Mouse (Mus musculus): ENCODE data around the gene Nlrp3. TPM values are rescaled to one million over a fixed set of nuclear protein-coding genes. Genes with fewer than 3 reads are reported as not detected.

Nlrp3 gene
- total RNA-seq (2014; rRNA removed), result 0.27 TPM in 1 of 2 replicates, not detected in the other
- polyA plus RNA-seq (2015; fragmentation: Nextera tagmentation; extraction: Ambion mirVana), result 0.07 and 0.11 TPM in 2 replicates

- Histone ChIP-seq H3K4me1 (ENCODE audit: insufficient read depth, low read length) (no peaks in the 10 kb centered on the region; the same call in 1 of the 2 replicates), H3K9me3 (ENCODE audit: low read length) (no peaks in the 10 kb centered on the region), H3K27ac (ENCODE audit: low read depth, low read length) (no peak within 1 kb of the TSS), H3K36me3 (ENCODE audit: insufficient read depth, low read length) (no peaks in the 10 kb centered on the region), H3K9ac (replicated peaks; ENCODE audit: low read length, poor library complexity, severe bottlenecking) (no peak within 1 kb of the TSS), H3K4me3 (ENCODE audit: low read depth, low read length) (no peak within 1 kb of the TSS), H3K27me3 (ENCODE audit: insufficient read depth, low read length) (no peaks in the 10 kb centered on the region), H3K4me2 (ENCODE audit: low read depth, low read length, poor library complexity, severe bottlenecking) (no peak within 1 kb of the TSS)
- TF ChIP-seq CTCF (IDR thresholded peaks at IDR 0.05), result no peak
- WGBS, result 45% methylated on average over 3 of the region's 3 CpGs
- ATAC-seq (ENCODE audit: low FRiP score) (no peak), DNase-seq (ENCODE audit: low spot score) (no peak)
Measured at GRCm38 (mm10) chr11:59541324-59541723, at the start of gene Nlrp3. Nlrp3 (plus strand) TSS chr11:59541568.

GRCm38 (mm10) chr11:59496672-59497310 lies 44.6 kb upstream of the Nlrp3 start:
- Histone ChIP-seq H3K27me3 (ENCODE audit: insufficient read depth, low read length) (no peaks in the 10 kb centered on the region), H3K9ac (replicated peaks; ENCODE audit: low read length, poor library complexity, severe bottlenecking) (no peak overlapping the region), H3K9me3 (ENCODE audit: low read length) (no peaks in the 10 kb centered on the region), H3K4me2 (ENCODE audit: low read depth, low read length, poor library complexity, severe bottlenecking) (no peak overlapping the region), H3K36me3 (ENCODE audit: insufficient read depth, low read length) (peaks cover 61% of the 10 kb centered on the region), H3K4me3 (ENCODE audit: low read depth, low read length) (no peak overlapping the region), H3K4me1 (ENCODE audit: insufficient read depth, low read length) (no peaks in the 10 kb centered on the region), H3K27ac (ENCODE audit: low read depth, low read length) (no peak overlapping the region)
- no peak for ATAC-seq (ENCODE audit: low FRiP score)
- no peak for TF ChIP-seq CTCF (IDR thresholded peaks at IDR 0.05)
- 89% methylated on average over 6 of the region's 6 CpGs for WGBS
- no peak for DNase-seq (ENCODE audit: low spot score)

DNA sequence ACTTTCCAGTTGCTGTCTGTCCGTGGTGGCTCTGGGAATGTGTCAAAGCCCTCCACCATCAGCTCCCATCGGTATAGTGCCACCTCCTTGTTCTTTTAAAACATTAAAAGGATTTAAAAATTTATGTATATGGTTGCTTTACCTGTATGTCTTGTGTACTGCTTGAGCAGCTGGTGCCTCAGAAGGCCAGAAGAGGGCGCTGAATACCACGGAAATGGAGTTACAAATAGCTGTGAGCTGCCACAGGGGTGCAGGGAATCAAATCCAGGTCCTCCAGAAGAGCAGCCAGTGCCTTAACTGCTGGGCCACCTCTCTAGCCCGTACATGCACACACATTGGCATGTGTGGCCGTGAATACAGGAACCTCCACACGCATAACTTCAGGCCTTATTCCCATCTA lies 43.6 kb upstream of the Nlrp3 start:
- no peak overlapping the region for H3K4me2 ChIP-seq (ENCODE audit: low read depth, low read length, poor library complexity, severe bottlenecking)
- TF ChIP-seq CTCF (IDR thresholded peaks at IDR 0.05), result peak; percentile 15; the same call in 1 of the 2 replicates
- DNase-seq (ENCODE audit: low spot score), result no peak
- no peak overlapping the region for H3K27ac ChIP-seq (ENCODE audit: low read depth, low read length)
- 90% methylated on average over 7 of the region's 7 CpGs for WGBS
- H3K36me3 ChIP-seq (ENCODE audit: insufficient read depth, low read length), result peaks cover 58% of the 10 kb centered on the region
- no peak for ATAC-seq (ENCODE audit: low FRiP score)
- no peaks in the 10 kb centered on the region for H3K4me1 ChIP-seq (ENCODE audit: insufficient read depth, low read length)
- H3K9ac ChIP-seq (replicated peaks; ENCODE audit: low read length, poor library complexity, severe bottlenecking), result no peak overlapping the region
- H3K9me3 ChIP-seq (ENCODE audit: low read length), result no peaks in the 10 kb centered on the region
- H3K27me3 ChIP-seq (ENCODE audit: insufficient read depth, low read length), result no peaks in the 10 kb centered on the region
- H3K4me3 ChIP-seq (ENCODE audit: low read depth, low read length), result no peak overlapping the region

DNA sequence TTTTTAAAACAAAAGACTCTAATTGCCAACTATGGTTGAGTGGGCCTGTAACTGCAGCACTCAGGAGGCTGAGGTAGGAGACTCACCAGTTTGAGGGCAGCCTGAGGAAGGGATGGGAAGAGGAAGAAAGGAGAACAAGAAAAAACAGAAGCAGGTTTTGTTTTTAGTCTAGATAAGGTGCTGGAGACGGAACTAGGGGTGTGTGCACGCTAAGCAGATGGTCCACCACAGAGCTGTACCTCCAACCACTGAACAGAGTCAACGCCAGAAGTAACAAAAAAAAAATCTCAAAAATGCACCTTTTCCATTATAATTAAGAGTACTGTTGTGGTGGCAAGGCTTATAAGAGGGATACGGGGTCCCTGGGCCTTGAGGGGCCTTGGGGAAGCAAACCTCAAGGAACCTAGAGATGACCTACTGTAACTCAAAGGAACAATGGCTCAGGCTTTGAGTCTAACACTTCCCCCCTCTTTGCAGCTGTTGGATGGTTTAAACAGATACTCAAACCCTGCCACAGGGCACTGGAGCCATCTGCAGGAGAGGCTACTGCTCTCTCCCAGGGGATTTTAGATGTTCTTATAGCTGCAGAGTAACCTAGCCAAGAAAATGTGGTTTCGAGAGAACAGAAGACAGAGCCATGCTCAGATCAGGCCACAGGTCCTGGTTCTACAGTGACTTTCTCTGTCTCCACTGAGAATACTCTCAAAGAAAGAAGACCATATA lies 39.2 kb upstream of the Nlrp3 start:
- WGBS, result 92% methylated on average over 5 of the region's 5 CpGs
- DNase-seq (ENCODE audit: low spot score), result no peak
- no peak overlapping the region for H3K4me2 ChIP-seq (ENCODE audit: low read depth, low read length, poor library complexity, severe bottlenecking)
- TF ChIP-seq CTCF (IDR thresholded peaks at IDR 0.05), result no peak
- H3K27ac ChIP-seq (ENCODE audit: low read depth, low read length), result no peak overlapping the region
- H3K36me3 ChIP-seq (ENCODE audit: insufficient read depth, low read length), result peaks cover 46% of the 10 kb centered on the region
- no peak overlapping the region for H3K4me3 ChIP-seq (ENCODE audit: low read depth, low read length)
- peaks cover 6% of the 10 kb centered on the region for H3K4me1 ChIP-seq (ENCODE audit: insufficient read depth, low read length)
- H3K9me3 ChIP-seq (ENCODE audit: low read length), result no peaks in the 10 kb centered on the region
- no peak for ATAC-seq (ENCODE audit: low FRiP score)
- H3K27me3 ChIP-seq (ENCODE audit: insufficient read depth, low read length), result no peaks in the 10 kb centered on the region
- no peak overlapping the region for H3K9ac ChIP-seq (replicated peaks; ENCODE audit: low read length, poor library complexity, severe bottlenecking)

- H3K9ac ChIP-seq (replicated peaks; ENCODE audit: low read length, poor library complexity, severe bottlenecking), result peak overlapping the region; percentile 96
- peak overlapping the region; percentile 80 for H3K4me2 ChIP-seq (ENCODE audit: low read depth, low read length, poor library complexity, severe bottlenecking)
- peak overlapping the region; percentile 84 for H3K4me3 ChIP-seq (ENCODE audit: low read depth, low read length)
- ATAC-seq (ENCODE audit: low FRiP score) (peak; percentile 28; the same call in 1 of the 2 replicates), DNase-seq (ENCODE audit: low spot score) (peak; percentile 71)
- H3K27ac ChIP-seq (ENCODE audit: low read depth, low read length), result peak overlapping the region; percentile 91
- H3K4me1 ChIP-seq (ENCODE audit: insufficient read depth, low read length), result peaks cover 9% of the 10 kb centered on the region
- WGBS, result under 1% methylated on average over 20 of the region's 21 CpGs
- no peak for TF ChIP-seq CTCF (IDR thresholded peaks at IDR 0.05)
- no peaks in the 10 kb centered on the region for H3K9me3 ChIP-seq (ENCODE audit: low read length)
- no peaks in the 10 kb centered on the region for H3K27me3 ChIP-seq (ENCODE audit: insufficient read depth, low read length)
- H3K36me3 ChIP-seq (ENCODE audit: insufficient read depth, low read length), result peaks cover 30% of the 10 kb centered on the region; the same call in 1 of the 2 replicates
Measured at GRCm38 (mm10) chr11:59505351-59505838, 36.0 kb upstream of the Nlrp3 start.

All from midbrain, postnatal 0 days (tissue).